Comparison of ENCODE assay signal across 13 mouse cellular contexts in genomic region chr2:60090280-60090679, GRCm38 (mm10).
DNase-seq lines count a peak whose midpoint lies in the region; ATAC-seq and TF ChIP-seq lines count a peak whose summit lies in the region.
"Had no signal": no experiment of that assay in that cellular context is flagged by ENCODE, and none has a peak within 500 bp of the region (broad histone marks: within the 10 kb centered on the region; RNA-seq: fewer than 3 reads in every experiment).

No protein-coding gene starts in this region.

- no peaks in the 10 kb centered on the region for H3K9me3 ChIP-seq in forebrain, embryonic 12.5 days
- no peaks in the 10 kb centered on the region for H3K9me3 ChIP-seq in forebrain, embryonic 13.5 days (replicated peaks)
- no peaks in the 10 kb centered on the region for H3K9me3 ChIP-seq in neural tube, embryonic 12.5 days
- no peaks in the 10 kb centered on the region for H3K9me3 ChIP-seq in liver, postnatal 0 days (ENCODE audit: low read length)
- H3K9me3 ChIP-seq: heart, embryonic 10.5 days had no signal

- 0 out of 2 replicates have a peak, but pooled peaks have one; percentile 45 for ATAC-seq in forebrain, embryonic 12.5 days (ENCODE audit: low FRiP score)
- no peak for ATAC-seq in forebrain, embryonic 13.5 days
- no peak; the same call in 1 of the 2 replicates for ATAC-seq in neural tube, embryonic 12.5 days (ENCODE audit: low FRiP score, low read depth)
- ATAC-seq in liver, postnatal 0 days = peak; percentile 86

- peaks cover 11% of the 10 kb centered on the region for H3K4me1 ChIP-seq in forebrain, embryonic 12.5 days
- H3K4me1 ChIP-seq in forebrain, embryonic 13.5 days = peaks cover 12% of the 10 kb centered on the region
- peaks cover 11% of the 10 kb centered on the region; the same call in 1 of the 2 replicates for H3K4me1 ChIP-seq in neural tube, embryonic 12.5 days
- 0 out of 2 replicates have a peak, but pooled peaks cover 9% of the 10 kb centered on the region for H3K4me1 ChIP-seq in liver, postnatal 0 days (ENCODE audit: insufficient read depth)

- TF ChIP-seq CTCF in liver, postnatal 0 days (IDR thresholded peaks at IDR 0.05; ENCODE audit: low read depth) = no peak

- no peak overlapping the region for H3K9ac ChIP-seq in forebrain, embryonic 12.5 days
- no peak overlapping the region for H3K9ac ChIP-seq in forebrain, embryonic 13.5 days
- no peak overlapping the region for H3K9ac ChIP-seq in neural tube, embryonic 12.5 days
- no peak overlapping the region for H3K9ac ChIP-seq in liver, postnatal 0 days (replicated peaks)

- H3K27me3 ChIP-seq in forebrain, embryonic 12.5 days = no peaks in the 10 kb centered on the region
- no peaks in the 10 kb centered on the region for H3K27me3 ChIP-seq in forebrain, embryonic 13.5 days
- H3K27me3 ChIP-seq in neural tube, embryonic 12.5 days (replicated peaks) = no peaks in the 10 kb centered on the region
- H3K27me3 ChIP-seq in liver, postnatal 0 days (ENCODE audit: insufficient read depth, low read length) = no peaks in the 10 kb centered on the region

- H3K4me2 ChIP-seq in forebrain, embryonic 12.5 days = no peak overlapping the region
- H3K4me2 ChIP-seq in forebrain, embryonic 13.5 days = no peak overlapping the region
- H3K4me2 ChIP-seq in neural tube, embryonic 12.5 days (replicated peaks) = peak overlapping the region; percentile 20; the same call in 1 of the 2 replicates
- H3K4me2 ChIP-seq in liver, postnatal 0 days (ENCODE audit: low read depth, low read length) = peak overlapping the region; percentile 27

- no peaks in the 10 kb centered on the region for H3K36me3 ChIP-seq in forebrain, embryonic 12.5 days (replicated peaks)
- H3K36me3 ChIP-seq in forebrain, embryonic 13.5 days (ENCODE audit: poor library complexity, severe bottlenecking) = 0 out of 2 replicates have a peak, but pooled peaks cover 7% of the 10 kb centered on the region
- H3K36me3 ChIP-seq in neural tube, embryonic 12.5 days = no peaks in the 10 kb centered on the region
- no peaks in the 10 kb centered on the region for H3K36me3 ChIP-seq in liver, postnatal 0 days (replicated peaks; ENCODE audit: insufficient read depth, low read length)

- WGBS in forebrain, embryonic 12.5 days = 27% methylated on average over 6 of the region's 6 CpGs
- WGBS in forebrain, embryonic 13.5 days = 24% methylated on average over 6 of the region's 6 CpGs
- WGBS in neural tube, embryonic 12.5 days = 40% methylated on average over 6 of the region's 6 CpGs
- 68% methylated on average over 6 of the region's 6 CpGs for WGBS in liver, postnatal 0 days (ENCODE audit: insufficient replicate concordance)

- no peak for TF ChIP-seq EP300 in liver, postnatal 0 days (IDR thresholded peaks at IDR 0.05; ENCODE audit: low read depth)

- no peak overlapping the region for H3K27ac ChIP-seq in forebrain, embryonic 12.5 days
- H3K27ac ChIP-seq in forebrain, embryonic 13.5 days = no peak overlapping the region; the same call in 1 of the 2 replicates
- H3K27ac ChIP-seq in neural tube, embryonic 12.5 days = no peak overlapping the region
- peak overlapping the region; percentile 63; the same call in 1 of the 2 replicates for H3K27ac ChIP-seq in liver, postnatal 0 days (ENCODE audit: low read depth)
- H3K27ac ChIP-seq: heart, embryonic 10.5 days had no signal

- no peak for DNase-seq in neural tube, embryonic 10.5 days (ENCODE audit: extremely low spot score, low spot score)
- no peak for DNase-seq in liver, postnatal 0 days
- peak; percentile 72 for DNase-seq in retina, postnatal 1 day
- DNase-seq in cerebellum, postnatal 14 days = no peak
- DNase-seq in layer of hippocampus, postnatal 25 days (ENCODE audit: extremely low spot score in 1 of 2, low spot score in 1 of 2) = no peak
- DNase-seq: cerebellum, adult 11 months; lung, adult 18-20 months; right cerebral cortex, postnatal 14 days; thymus, adult 18-20 months had no signal

- H3K4me3 ChIP-seq in forebrain, embryonic 12.5 days (replicated peaks) = no peak overlapping the region
- H3K4me3 ChIP-seq in forebrain, embryonic 13.5 days = no peak overlapping the region
- no peak overlapping the region for H3K4me3 ChIP-seq in neural tube, embryonic 12.5 days
- no peak overlapping the region for H3K4me3 ChIP-seq in liver, postnatal 0 days (ENCODE audit: low read depth, low read length)
- H3K4me3 ChIP-seq: heart, embryonic 10.5 days had no signal

Comparison
In these comparisons a context has a peak if more than half of its experiments do, and no peak if none do; other contexts are left out.
1. ATAC-seq: peak in forebrain, embryonic 12.5 days (single experiment) and liver, postnatal 0 days (single experiment); none in forebrain, embryonic 13.5 days (single experiment) and neural tube, embryonic 12.5 days (single experiment).
2. H3K4me2 ChIP-seq: peak in neural tube, embryonic 12.5 days (single experiment) and liver, postnatal 0 days (single experiment); none in forebrain, embryonic 12.5 days (single experiment) and forebrain, embryonic 13.5 days (single experiment).